Mouse (Mus musculus): Measurements from ENCODE around the gene Ubqlnl.

Gene Ubqlnl

DNA sequence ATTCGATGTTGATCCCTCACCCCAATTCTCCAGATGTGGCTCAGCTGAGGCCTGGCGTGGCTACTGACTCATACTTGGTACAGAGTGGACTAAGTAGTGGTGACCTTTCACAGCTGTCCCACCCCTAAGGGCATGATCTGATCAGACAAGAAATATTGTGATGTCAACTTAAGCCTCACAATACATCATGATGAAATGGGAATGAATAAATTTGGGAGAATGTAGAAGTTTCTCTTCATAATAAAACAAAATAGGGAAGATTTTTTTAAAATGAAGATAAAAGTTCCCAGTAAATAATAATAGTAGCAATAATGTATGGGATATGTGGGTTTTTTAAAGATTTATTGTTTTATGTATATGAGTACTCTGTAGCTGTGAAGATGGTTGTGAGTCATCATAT is at the start of gene Ubqlnl:
Ubqlnl (minus strand) TSS at position 101 of the 400 bp plus-strand sequence.
- no peak for DNase-seq

DNA sequence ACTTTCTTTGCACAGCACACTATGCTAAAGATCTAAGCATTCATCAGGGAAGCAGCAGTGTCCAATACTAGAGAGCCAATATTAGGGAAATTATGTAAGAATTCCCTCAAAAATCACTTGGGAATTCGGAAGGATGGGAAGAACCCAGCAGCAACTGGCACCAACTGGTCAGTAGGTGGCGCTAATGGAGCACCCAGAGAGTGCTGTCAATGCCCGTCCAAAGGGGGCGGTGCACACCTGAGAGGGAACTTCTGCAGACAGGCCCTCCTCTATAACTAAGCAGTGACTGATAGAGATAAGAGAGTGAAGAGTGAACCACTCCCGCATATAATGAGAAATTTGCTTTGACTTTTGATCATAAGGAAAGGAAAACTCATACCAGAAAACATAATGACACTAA is 49.5 kb upstream of the Ubqlnl start:
- peak; percentile 67 for DNase-seq

DNA sequence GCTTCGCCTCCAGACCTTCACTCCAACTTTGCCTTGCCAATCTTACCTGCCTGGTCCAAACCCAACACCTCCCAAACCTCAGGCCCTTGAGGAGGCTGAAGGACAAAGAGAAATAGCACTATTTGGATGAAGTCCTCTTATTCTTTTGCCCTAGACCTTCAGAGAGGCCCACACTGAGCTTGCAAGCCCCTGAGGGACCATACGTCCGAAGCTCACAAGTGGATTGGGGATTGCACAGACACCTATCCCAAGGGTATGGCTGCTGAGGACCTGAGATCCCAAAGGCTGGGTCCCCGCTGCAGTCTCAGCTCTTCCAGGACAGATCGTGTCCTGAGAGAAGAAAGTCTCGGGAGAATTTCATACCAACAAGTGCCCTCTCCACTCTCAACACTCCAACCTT is 45.5 kb upstream of the Ubqlnl start, which contains the start of gene Olfr649:
Olfr649 (minus strand) TSS at position 101 of the 400 bp plus-strand sequence.
- DNase-seq: no peak

DNA sequence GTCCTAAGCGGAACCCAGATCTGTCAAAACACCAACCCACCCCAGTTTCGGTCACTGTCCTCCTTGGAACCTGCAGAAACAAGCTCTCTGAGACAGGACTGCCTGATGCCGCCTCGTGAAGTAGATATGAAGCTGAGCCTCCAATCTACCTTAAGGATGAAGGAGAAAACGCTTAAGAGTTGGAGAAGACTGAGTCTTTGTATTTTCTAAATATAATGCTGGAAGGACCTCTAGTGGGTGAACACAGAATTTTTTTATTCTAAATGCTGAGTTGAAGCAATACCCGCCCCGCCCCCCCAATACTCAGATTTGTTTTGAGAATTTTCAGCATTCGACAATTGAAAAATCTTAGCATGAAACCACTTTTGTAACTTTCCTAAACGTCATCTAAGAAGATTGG is 40.9 kb upstream of the Ubqlnl start:
- no peak for DNase-seq

DNA sequence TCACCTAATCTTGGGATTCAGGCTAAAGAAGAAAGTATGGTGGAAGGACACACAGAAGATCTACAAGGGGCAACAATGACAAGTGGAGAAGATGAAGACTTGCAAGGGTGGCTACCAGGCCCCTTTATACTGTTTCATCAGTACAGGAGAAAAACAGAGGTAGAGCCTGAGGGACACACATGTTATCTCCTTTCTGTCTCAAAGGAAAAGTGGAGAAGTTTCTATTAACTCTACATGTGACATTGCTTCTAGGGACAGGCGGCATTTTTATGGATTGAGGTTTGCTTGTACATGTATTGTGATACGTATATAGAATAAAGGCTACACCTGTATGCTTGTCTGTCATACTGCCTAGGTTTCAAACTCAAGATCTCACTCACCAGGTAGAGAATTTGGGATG is 32.9 kb upstream of the Ubqlnl start, which contains the start of gene Olfr648:
Olfr648 (minus strand) TSS at position 101 of the 400 bp plus-strand sequence.
- no peak for DNase-seq

DNA sequence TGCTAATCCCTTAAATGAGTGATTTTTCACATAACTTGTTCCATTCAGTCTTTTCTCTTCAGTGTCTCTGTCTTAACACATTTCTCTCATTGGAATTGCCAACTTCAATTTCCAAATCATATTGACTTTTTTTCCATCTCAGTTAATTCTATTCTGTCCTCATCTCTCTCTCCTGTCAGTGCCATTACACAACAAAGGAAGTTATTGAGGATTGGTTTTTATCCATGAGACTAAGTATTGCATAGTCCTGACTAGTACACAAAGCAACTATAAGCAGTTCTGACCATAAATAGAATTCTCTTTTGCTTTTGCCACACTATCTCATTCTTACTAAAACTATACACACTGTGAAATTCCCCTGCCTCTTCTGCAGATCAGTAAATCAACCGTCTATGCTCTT is 28.7 kb upstream of the Ubqlnl start:
- DNase-seq: no peak

DNA sequence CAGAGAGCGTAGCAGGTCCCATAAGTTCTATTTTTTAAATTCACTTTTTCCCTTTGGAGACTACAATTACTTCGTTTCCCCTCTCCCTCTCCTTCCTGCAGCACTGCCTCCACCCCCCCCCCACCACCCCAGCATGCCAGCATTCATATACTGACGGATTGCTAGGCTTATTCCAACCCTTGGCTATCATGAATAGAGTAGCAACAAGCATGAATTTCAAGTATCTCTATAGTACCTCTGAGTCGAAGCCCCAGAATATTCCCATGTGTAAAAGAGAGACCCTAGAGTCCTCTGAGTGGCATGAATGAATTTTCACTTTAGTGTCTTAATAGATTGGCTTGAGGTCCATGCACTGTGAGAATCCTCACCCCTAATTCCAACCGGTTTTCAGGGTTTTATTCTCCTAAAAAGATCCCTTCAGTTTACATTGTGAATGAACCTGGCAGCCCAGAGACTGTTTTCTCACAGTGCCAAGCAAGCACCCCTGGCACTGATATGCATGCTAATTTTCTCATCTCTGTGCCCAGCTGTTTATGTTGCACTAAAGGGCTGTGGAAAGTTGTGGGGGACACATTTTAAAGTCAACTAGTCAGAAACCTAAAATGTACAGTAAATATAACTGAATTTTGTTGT is 28.2 kb upstream of the Ubqlnl start:
- no peak for DNase-seq

DNA sequence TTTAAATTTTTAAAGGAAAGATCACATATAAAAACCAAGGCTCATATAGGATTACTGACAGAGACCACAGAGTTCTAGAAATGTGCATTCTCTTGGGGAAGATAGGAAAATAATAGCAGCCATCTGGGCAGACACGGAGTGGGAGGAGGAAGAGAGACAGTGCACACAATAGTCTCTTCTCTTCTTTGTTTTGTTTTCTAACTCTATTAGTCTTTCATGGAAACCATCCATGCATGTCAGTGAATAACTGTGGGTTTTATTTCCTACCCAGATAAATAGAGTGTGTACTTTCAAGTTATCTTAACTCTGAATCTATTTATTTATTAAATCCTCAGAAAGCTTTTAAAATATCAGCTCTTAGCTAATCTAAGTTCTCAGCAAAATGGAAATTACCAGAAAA is 24.7 kb upstream of the Ubqlnl start:
- DNase-seq: peak; percentile 37

DNA sequence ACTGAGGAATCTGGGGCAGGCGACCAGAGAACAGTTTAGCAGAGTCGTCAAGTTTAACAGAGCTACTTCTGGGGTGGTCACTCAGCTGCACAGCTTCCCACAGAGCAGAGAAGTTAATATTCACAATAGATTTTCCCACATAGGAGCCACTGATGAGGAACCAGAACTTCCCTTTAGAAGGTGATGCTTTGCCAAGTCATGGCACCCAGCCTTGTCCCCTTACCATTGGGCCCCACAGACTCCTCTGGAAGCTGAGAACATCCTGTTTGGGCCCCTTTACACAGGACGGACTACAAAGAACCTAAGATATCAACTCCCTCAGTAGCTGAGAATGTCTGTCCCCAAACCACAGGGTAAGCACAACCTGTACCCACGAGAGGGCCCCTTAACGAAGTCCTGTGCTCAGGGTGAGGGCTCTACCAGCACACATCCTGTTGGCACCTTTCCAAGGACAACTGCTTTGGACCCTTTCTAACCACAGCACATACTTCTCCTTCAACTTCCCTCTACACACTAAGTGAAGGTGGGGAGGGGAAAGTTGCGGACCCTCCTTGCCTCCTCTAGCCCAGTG is 19.4 kb upstream of the Ubqlnl start:
- no peak for DNase-seq

DNA sequence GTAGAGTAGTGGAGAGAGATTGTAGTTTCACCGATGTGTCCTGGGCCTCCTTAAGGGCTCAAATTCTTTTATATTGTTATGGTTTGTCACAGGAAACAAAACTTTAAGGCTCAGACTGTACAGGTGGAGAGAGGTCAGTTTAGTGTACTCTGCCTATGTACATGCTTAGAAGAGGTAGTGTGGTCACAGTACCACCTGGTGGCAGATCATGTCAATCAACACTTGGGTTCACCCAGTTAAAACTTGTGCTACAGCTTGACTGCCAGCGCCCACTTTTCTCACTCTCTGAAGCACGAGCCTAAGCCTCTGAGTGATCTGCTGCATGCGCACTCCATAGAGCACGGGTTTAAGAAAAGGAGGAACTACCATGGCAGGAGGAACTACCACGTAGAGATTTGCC is 16.7 kb upstream of the Ubqlnl start:
- DNase-seq: no peak

DNA sequence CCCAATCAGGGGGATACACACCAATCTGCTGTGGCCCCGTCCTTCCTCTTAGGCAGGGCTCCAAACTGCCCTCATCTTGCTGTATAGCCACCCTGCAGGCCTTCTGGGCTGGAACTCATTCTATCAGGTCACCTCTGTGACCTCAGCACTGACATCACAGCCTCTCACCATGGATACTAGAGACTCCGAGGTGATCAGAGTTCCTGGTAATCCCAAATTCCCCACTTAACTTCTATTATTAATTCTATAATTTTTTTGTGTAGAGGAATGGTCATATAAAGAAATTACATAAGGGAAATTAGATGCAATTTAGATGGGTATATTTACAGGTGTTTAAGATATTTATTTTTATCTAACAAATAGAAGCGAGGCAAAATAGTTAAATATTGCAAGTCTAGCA is 7.2 kb downstream of the Ubqlnl start, which contains the start of gene Ubqln3:
Ubqln3 (minus strand) TSS at position 101 of the 400 bp plus-strand sequence.
- no peak for DNase-seq

DNA sequence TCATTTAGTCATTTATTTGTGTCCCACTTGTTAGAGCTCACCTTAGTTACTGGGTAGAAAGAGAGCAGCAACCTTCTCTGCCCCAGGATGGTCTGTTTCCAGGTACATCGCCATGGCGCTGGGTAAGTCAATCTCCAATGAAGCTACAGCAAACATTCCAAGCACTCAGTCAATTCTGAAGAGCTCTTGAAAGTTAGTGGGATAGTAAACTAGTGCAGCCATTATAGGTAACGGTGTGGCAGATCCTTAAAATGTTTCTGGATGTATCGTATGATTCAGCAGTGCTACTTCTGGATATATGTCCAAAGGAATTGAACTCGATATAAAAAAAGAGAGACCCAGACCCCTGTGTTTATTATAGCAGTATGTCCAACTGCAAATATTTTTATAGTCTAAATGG is 13.1 kb downstream of the Ubqlnl start, which contains the start of gene Olfr643:
Olfr643 (minus strand) TSS at position 101 of the 400 bp plus-strand sequence.
- DNase-seq: no peak

DNA sequence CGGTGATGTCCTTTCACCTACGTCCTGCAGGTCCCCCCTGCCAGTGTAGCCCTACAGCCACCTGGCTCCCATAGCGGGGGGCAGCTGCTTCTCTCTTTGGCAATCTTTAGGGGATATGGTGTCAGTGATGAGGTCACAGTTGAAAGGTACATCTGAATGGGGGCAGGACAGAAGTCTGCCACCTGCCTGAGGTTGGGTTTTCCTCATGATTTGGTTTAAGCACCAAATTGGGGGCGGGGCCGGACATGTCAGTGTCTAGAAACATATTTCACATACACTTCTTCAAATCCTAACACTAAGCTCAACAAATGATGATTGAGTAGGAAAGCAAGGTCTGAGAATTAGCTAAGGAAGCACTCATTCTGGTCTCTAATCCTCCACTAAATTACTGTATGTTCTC is 20.6 kb downstream of the Ubqlnl start, which contains the start of gene Ubqln5:
Ubqln5 (minus strand) TSS at position 101 of the 400 bp plus-strand sequence.
- DNase-seq: no peak

DNA sequence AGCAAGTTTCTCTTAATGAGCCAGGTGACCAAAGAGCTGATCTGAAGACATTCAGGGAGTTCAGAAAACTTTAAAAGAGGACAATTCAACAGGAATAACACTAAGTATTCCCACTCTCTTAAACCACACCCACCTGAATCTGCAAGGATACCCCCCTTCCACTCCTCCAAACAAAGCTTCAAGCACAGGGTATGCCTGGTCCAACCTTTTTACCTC is 45.7 kb downstream of the Ubqlnl start, which contains the start of gene Olfr646:
Olfr646 (plus strand) TSS at position 117 of the 216 bp plus-strand sequence.
- no peak for DNase-seq

DNA sequence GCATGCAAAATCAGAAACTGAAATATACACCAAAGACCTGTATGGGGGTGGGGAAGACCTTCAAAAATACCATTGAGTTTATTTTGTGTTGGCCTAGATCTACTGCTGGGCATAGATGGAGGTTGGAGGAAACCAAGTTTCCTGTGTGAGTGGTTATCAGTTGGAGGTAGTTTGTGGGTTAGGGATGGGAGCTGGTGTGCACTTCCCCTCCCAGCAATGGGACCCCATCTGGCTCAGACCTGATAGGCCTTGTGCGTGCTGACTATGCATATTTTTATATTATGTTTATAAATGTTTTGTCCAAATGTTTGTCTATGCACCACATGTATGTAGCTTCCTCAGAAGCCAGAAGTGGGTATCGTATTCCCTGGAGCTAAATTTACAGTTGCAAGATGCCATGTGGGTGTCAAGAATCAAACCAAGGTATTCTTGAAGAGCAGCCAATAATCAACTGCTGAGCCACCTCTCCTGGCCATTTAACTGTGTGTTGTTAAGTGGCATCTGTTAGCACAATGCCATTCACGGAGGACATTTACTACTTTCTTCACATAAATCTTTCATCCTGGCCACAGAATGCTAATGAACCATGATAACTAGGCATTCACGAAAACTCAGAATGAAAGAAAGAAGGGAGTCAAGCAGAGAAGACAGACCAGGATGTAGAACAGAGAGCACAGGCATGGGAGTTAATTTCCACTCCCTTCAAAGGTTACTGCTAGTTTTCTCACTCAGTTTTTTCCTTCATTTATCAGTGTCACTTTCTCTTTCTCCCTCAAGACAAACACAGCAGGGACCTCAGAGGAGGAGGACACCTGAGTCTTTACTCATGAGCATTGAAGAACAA is 46.2 kb downstream of the Ubqlnl start:
- no peak for DNase-seq
